Mouse (Mus musculus) C2C12 (cell line): ENCODE measurements around the gene Tmem35b. TPM values are rescaled to one million over a fixed set of nuclear protein-coding genes. Genes with fewer than 3 reads are reported as not detected.
"Not testable (repeated sequence)": the region's sequence is repeated elsewhere in the genome, so short reads cannot be mapped to it uniquely, and the experiment has no call there.

ENCODE experiments used
- H3K27me3 ChIP-seq: one replicate; pipeline ENCODE4 v1.6.1; 2011; ENCODE audit not compliant: control insufficient read depth, insufficient read depth, insufficient read length
- H3K36me3 ChIP-seq: one replicate; pipeline ENCODE4 v1.6.1; 2011; ENCODE audit not compliant: control insufficient read depth, insufficient read depth
- H3K4me3 ChIP-seq: one replicate; pipeline ENCODE4 v1.5.1; 2011; ENCODE audit warnings: mild to moderate bottlenecking, control low read depth; ENCODE audit not compliant: poor library complexity, insufficient read depth, severe bottlenecking
- H3K79me2 ChIP-seq: one replicate; pipeline ENCODE4 v1.6.1; 2011; ENCODE audit not compliant: control insufficient read depth, insufficient read depth
- H3K79me3 ChIP-seq: one replicate; pipeline ENCODE4 v1.6.1; 2011; ENCODE audit warnings: low read depth, control low read depth
- H3ac ChIP-seq: one replicate; pipeline ENCODE3; 2011; ENCODE audit warnings: low read depth; ENCODE audit not compliant: control insufficient read depth, insufficient read length
- CEBPB ChIP-seq: IDR thresholded peaks from one replicate; pipeline ENCODE4 v1.6.1; 2011; ENCODE audit warnings: low read depth, mild to moderate bottlenecking, control low read depth, moderate library complexity
- CTCF ChIP-seq: IDR thresholded peaks from one replicate; pipeline ENCODE4 v1.5.1; 2011; ENCODE audit not compliant: control insufficient read depth, insufficient read depth, insufficient read length
- FOSL1 ChIP-seq: IDR thresholded peaks from one replicate; pipeline ENCODE4 v1.8.0; 2011; ENCODE audit warnings: mild to moderate bottlenecking, low read length; ENCODE audit not compliant: poor library complexity, insufficient read depth, severe bottlenecking
- MAX ChIP-seq: IDR thresholded peaks from one replicate; pipeline ENCODE4 v1.6.1; 2011; ENCODE audit warnings: mild to moderate bottlenecking, control low read depth
- MYOD1 ChIP-seq: IDR thresholded peaks from one replicate; pipeline ENCODE4 v1.6.1; 2011; ENCODE audit warnings: low read depth; ENCODE audit not compliant: control insufficient read depth, insufficient read length
- MYOG ChIP-seq: IDR thresholded peaks from one replicate; pipeline ENCODE4 v1.6.1; 2011; ENCODE audit not compliant: control insufficient read depth, insufficient read length; ENCODE audit errors: extremely low read depth
- USF1 ChIP-seq: IDR thresholded peaks from one replicate; pipeline ENCODE4 v1.6.1; 2011; ENCODE audit warnings: low read depth, mild to moderate bottlenecking, control low read depth, moderate library complexity
- polyA plus RNA-seq: library from polyadenylated mRNA; unstranded; fragments of >200 nt; fragmentation: generic; extraction: Trizol; gene quantifications from one replicate; pipeline ENCODE4 v1.2.1, GENCODE M21; 2012; ENCODE audit warnings: missing spikeins

Gene Tmem35b
- polyA plus RNA-seq, 1 experiment: 0.15 TPM

- no peaks in the 10 kb centered on the region for H3K79me3 ChIP-seq
- TF ChIP-seq FOSL1 (no peak), MYOD1 (no peak)
- H3ac ChIP-seq: no peak overlapping the region
- no peak overlapping the region for H3K4me3 ChIP-seq
- H3K79me2 ChIP-seq: no peaks in the 10 kb centered on the region
- peaks cover 7% of the 10 kb centered on the region for H3K27me3 ChIP-seq
- H3K36me3 ChIP-seq: no peaks in the 10 kb centered on the region
Measured at GRCm38 (mm10) chr4:127091188-127091587, 32.3 kb upstream of the Tmem35b start.

GRCm38 (mm10) chr4:127095090-127095489 is 28.4 kb upstream of the Tmem35b start:
- Histone ChIP-seq H3K27me3 (peaks cover 11% of the 10 kb centered on the region), H3ac (no peak overlapping the region)

GRCm38 (mm10) chr4:127099552-127099951 is 23.9 kb upstream of the Tmem35b start:
- H3K27me3 ChIP-seq: peaks cover 11% of the 10 kb centered on the region
- H3K79me2 ChIP-seq, H3K79me3 ChIP-seq, H3K4me3 ChIP-seq, H3K36me3 ChIP-seq, H3ac ChIP-seq: not testable (repeated sequence)

More at GRCm38 (mm10) chr4:127095090-127095489, 28.4 kb upstream of the Tmem35b start:
- no peaks in the 10 kb centered on the region for H3K36me3 ChIP-seq
- no peak for TF ChIP-seq USF1
- TF ChIP-seq MYOD1: no peak
- no peak for TF ChIP-seq FOSL1
- H3K79me3 ChIP-seq: no peaks in the 10 kb centered on the region
- no peak overlapping the region for H3K4me3 ChIP-seq
- no peaks in the 10 kb centered on the region for H3K79me2 ChIP-seq

GRCm38 (mm10) chr4:127107566-127107965 is 15.9 kb upstream of the Tmem35b start:
- Histone ChIP-seq H3ac (no peak overlapping the region), H3K79me2 (no peaks in the 10 kb centered on the region), H3K27me3 (no peaks in the 10 kb centered on the region), H3K36me3 (no peaks in the 10 kb centered on the region), H3K79me3 (no peaks in the 10 kb centered on the region), H3K4me3 (no peak overlapping the region)
- TF ChIP-seq CTCF (no peak), CEBPB (no peak), FOSL1 (no peak), MAX (no peak), USF1 (no peak), MYOD1 (no peak), MYOG (no peak)

- Histone ChIP-seq H3K27me3 (no peaks in the 10 kb centered on the region), H3K4me3 (no peak overlapping the region), H3K36me3 (no peaks in the 10 kb centered on the region), H3K79me3 (no peaks in the 10 kb centered on the region), H3K79me2 (no peaks in the 10 kb centered on the region), H3ac (no peak overlapping the region)
- TF ChIP-seq CEBPB (no peak), CTCF (no peak)
Measured at GRCm38 (mm10) chr4:127110570-127110969, 12.9 kb upstream of the Tmem35b start.

GRCm38 (mm10) chr4:127124331-127124730 is 840 bp downstream of the Tmem35b start:
- H3K36me3 ChIP-seq: no peaks in the 10 kb centered on the region
- H3K27me3 ChIP-seq: peaks cover 3% of the 10 kb centered on the region
- no peak overlapping the region for H3ac ChIP-seq
- no peaks in the 10 kb centered on the region for H3K79me3 ChIP-seq
- H3K79me2 ChIP-seq: no peaks in the 10 kb centered on the region
- no peak overlapping the region for H3K4me3 ChIP-seq
- TF ChIP-seq USF1: no peak
- no peak for TF ChIP-seq MYOG
- TF ChIP-seq FOSL1: no peak
- no peak for TF ChIP-seq MAX
- TF ChIP-seq MYOD1: no peak
- TF ChIP-seq CEBPB: no peak
- TF ChIP-seq CTCF: no peak

GRCm38 (mm10) chr4:127125834-127126463 is 2.5 kb downstream of the Tmem35b start:
- H3K4me3 ChIP-seq: no peak overlapping the region
- H3K27me3 ChIP-seq: peaks cover 3% of the 10 kb centered on the region

More at GRCm38 (mm10) chr4:127125834-127126463, 2.5 kb downstream of the Tmem35b start:
- Histone ChIP-seq H3K79me3 (no peaks in the 10 kb centered on the region), H3K79me2 (no peaks in the 10 kb centered on the region), H3ac (no peak overlapping the region), H3K36me3 (no peaks in the 10 kb centered on the region)
- TF ChIP-seq MAX (no peak), CTCF (no peak), FOSL1 (no peak), MYOD1 (no peak), USF1 (no peak), MYOG (no peak), CEBPB (no peak)
